Mouse (Mus musculus): Measurements from ENCODE around the gene Fbxw4.
"Not testable (repeated sequence)": the region's sequence is repeated elsewhere in the genome, so short reads cannot be mapped to it uniquely, and the experiment has no call there.

Fbxw4 gene

GRCm38 (mm10) chr19:45655870-45656269 lies 4.2 kb downstream of the Fbxw4 start:
- no peak for DNase-seq

GRCm38 (mm10) chr19:45653986-45654385 lies 6.1 kb downstream of the Fbxw4 start:
- DNase-seq = no peak

GRCm38 (mm10) chr19:45652286-45652988 lies 7.7 kb downstream of the Fbxw4 start:
- DNase-seq = no peak

GRCm38 (mm10) chr19:45651524-45651923 lies 8.6 kb downstream of the Fbxw4 start:
- no peak for DNase-seq

- DNase-seq = no peak
These were observed 10.3 kb downstream of the Fbxw4 start for GRCm38 (mm10) chr19:45649776-45650175.

GRCm38 (mm10) chr19:45648469-45648868 lies 11.6 kb downstream of the Fbxw4 start:
- not testable (repeated sequence) for DNase-seq

GRCm38 (mm10) chr19:45646866-45647265 lies 13.2 kb downstream of the Fbxw4 start:
- no peak for DNase-seq

- no peak for DNase-seq
These were observed 19.4 kb downstream of the Fbxw4 start for GRCm38 (mm10) chr19:45640691-45641090.

GRCm38 (mm10) chr19:45635960-45636359 lies 24.2 kb downstream of the Fbxw4 start:
- DNase-seq = no peak

- no peak for DNase-seq
These were observed 28.5 kb downstream of the Fbxw4 start for GRCm38 (mm10) chr19:45631584-45631983.

GRCm38 (mm10) chr19:45630953-45631352 lies 29.2 kb downstream of the Fbxw4 start:
- DNase-seq = no peak

- no peak for DNase-seq
These were observed 30.9 kb downstream of the Fbxw4 start for GRCm38 (mm10) chr19:45629219-45629618.

GRCm38 (mm10) chr19:45628649-45629048 lies 31.5 kb downstream of the Fbxw4 start:
- no peak for DNase-seq

GRCm38 (mm10) chr19:45627036-45627435 lies 33.1 kb downstream of the Fbxw4 start:
- no peak for DNase-seq

GRCm38 (mm10) chr19:45623710-45624109 lies 36.4 kb downstream of the Fbxw4 start:
- DNase-seq = no peak

- no peak for DNase-seq
These were observed 38.0 kb downstream of the Fbxw4 start for GRCm38 (mm10) chr19:45622144-45622543.

GRCm38 (mm10) chr19:45621061-45621460 lies 39.1 kb downstream of the Fbxw4 start:
- DNase-seq = no peak

- DNase-seq = no peak
These were observed 40.2 kb downstream of the Fbxw4 start for GRCm38 (mm10) chr19:45619744-45620501.

- DNase-seq = no peak
These were observed 41.9 kb downstream of the Fbxw4 start for GRCm38 (mm10) chr19:45618184-45618583.

- DNase-seq = no peak
These were observed 43.4 kb downstream of the Fbxw4 start for GRCm38 (mm10) chr19:45616735-45617134.

- no peak for DNase-seq
These were observed 43.9 kb downstream of the Fbxw4 start for GRCm38 (mm10) chr19:45616214-45616518.

GRCm38 (mm10) chr19:45615415-45616213 lies 44.5 kb downstream of the Fbxw4 start:
- DNase-seq = no peak

- DNase-seq = no peak
These were observed 45.2 kb downstream of the Fbxw4 start for GRCm38 (mm10) chr19:45614928-45615327.

- DNase-seq = no peak
These were observed 45.7 kb downstream of the Fbxw4 start for GRCm38 (mm10) chr19:45614375-45614774.
